Mouse (Mus musculus) monocyte, adult 2 months (primary cell): ENCODE measurements around the gene Vill.

Experiments
- DNase-seq, 2 experiments: peaks; one replicate each; pipeline ENCODE4 v3.0.0; 2022; ENCODE audit warnings: low spot score in 2 of 2, low read depth in 1 of 2

The Vill gene

GRCm38 (mm10) chr9:119052154-119052944 lies at the start of gene Vill:
Vill (plus strand) TSS chr9:119052778.
- DNase-seq: no peak

- DNase-seq: no peak
These were observed 48.4 kb upstream of the Vill start for GRCm38 (mm10) chr9:119003990-119004702.

GRCm38 (mm10) chr9:119004703-119005076 lies 47.9 kb upstream of the Vill start:
- DNase-seq: no peak

GRCm38 (mm10) chr9:119005303-119006029 lies 47.1 kb upstream of the Vill start:
- DNase-seq: no peak

- DNase-seq: no peak
These were observed 45.3 kb upstream of the Vill start for GRCm38 (mm10) chr9:119007266-119007665.

- no peak for DNase-seq
These were observed 43.7 kb upstream of the Vill start for GRCm38 (mm10) chr9:119008871-119009270.

- no peak for DNase-seq
These were observed 42.3 kb upstream of the Vill start for GRCm38 (mm10) chr9:119010156-119010710.

- DNase-seq: no peak
These were observed 35.6 kb upstream of the Vill start for GRCm38 (mm10) chr9:119016785-119017507.

GRCm38 (mm10) chr9:119021731-119022130 lies 30.8 kb upstream of the Vill start:
- DNase-seq: no peak

- no peak for DNase-seq
These were observed 27.3 kb upstream of the Vill start for GRCm38 (mm10) chr9:119025263-119025662.

- DNase-seq: no peak
These were observed 26.7 kb upstream of the Vill start for GRCm38 (mm10) chr9:119025832-119026331.

- DNase-seq: no peak
These were observed 25.2 kb upstream of the Vill start for GRCm38 (mm10) chr9:119027337-119027736.

GRCm38 (mm10) chr9:119028226-119029195 lies 24.1 kb upstream of the Vill start:
- DNase-seq: no peak

GRCm38 (mm10) chr9:119029568-119029967 lies 23.0 kb upstream of the Vill start:
- peak in 1 of 2 experiments; percentile 15 for DNase-seq

GRCm38 (mm10) chr9:119031038-119031437 lies 21.5 kb upstream of the Vill start:
- no peak for DNase-seq

- no peak for DNase-seq
These were observed 20.8 kb upstream of the Vill start for GRCm38 (mm10) chr9:119031772-119032171.

- no peak for DNase-seq
These were observed 20.0 kb upstream of the Vill start for GRCm38 (mm10) chr9:119032538-119032937.

- DNase-seq: no peak
These were observed 19.3 kb upstream of the Vill start for GRCm38 (mm10) chr9:119033111-119033921.

- DNase-seq: no peak
These were observed 18.5 kb upstream of the Vill start for GRCm38 (mm10) chr9:119034069-119034468.
